ENCODE assay signal across 26 mouse cellular contexts in the genomic region with DNA sequence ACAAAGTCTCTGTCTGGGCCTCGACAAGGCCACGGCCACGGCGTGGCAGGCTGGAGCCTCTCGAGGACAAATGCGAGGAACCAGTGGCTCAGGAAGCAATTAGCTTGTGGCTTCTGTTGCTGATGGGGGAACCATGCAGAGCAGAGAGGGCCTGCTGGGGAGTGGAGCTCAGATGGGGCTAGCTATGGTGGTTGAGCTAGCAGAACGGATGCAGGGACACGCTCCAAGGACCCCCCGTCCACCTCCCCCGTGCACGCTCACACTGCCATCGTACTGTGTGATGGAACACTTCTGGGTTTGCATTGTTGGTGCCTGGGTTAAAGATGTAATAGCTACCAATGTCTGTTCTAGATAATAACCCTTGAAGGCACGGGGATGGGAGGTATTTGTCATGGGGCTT. TPM values are rescaled to one million over a fixed set of nuclear protein-coding genes. Genes with fewer than 3 reads are reported as not detected.
DNase-seq lines count a peak whose midpoint lies in the region; ATAC-seq and TF ChIP-seq lines count a peak whose summit lies in the region.
"Had no signal": no experiment of that assay in that cellular context is flagged by ENCODE, and none has a peak within 500 bp of the region (broad histone marks: within the 10 kb centered on the region; RNA-seq: fewer than 3 reads in every experiment).

No protein-coding gene starts in this region.

- H3K27me3 ChIP-seq in intestine, postnatal 0 days (replicated peaks; ENCODE audit: control insufficient read depth, insufficient read depth, low read length), result no peaks in the 10 kb centered on the region
- no peaks in the 10 kb centered on the region for H3K27me3 ChIP-seq in intestine, embryonic 15.5 days (replicated peaks)
- H3K27me3 ChIP-seq in kidney, embryonic 16.5 days (ENCODE audit: insufficient read depth, low read length), result peaks cover 4% of the 10 kb centered on the region; the same call in 1 of the 2 replicates
- no peaks in the 10 kb centered on the region for H3K27me3 ChIP-seq in midbrain, embryonic 10.5 days (ENCODE audit: low read depth, poor library complexity, severe bottlenecking)
- no peaks in the 10 kb centered on the region for H3K27me3 ChIP-seq in midbrain, embryonic 16.5 days (ENCODE audit: control insufficient read depth, insufficient read depth, low read depth, low read length)
- H3K27me3 ChIP-seq: embryonic facial prominence, embryonic 12.5 days; embryonic facial prominence, embryonic 15.5 days; hindbrain, embryonic 15.5 days had no signal

- peak overlapping the region; percentile 64 for H3K27ac ChIP-seq in intestine, postnatal 0 days (ENCODE audit: low read depth, low read length)
- H3K27ac ChIP-seq in intestine, embryonic 15.5 days, result no peak overlapping the region
- H3K27ac ChIP-seq in kidney, embryonic 16.5 days (ENCODE audit: low read length), result no peak overlapping the region
- H3K27ac ChIP-seq in midbrain, embryonic 10.5 days (replicated peaks), result 0 out of 2 replicates have a peak overlapping the region, but pooled peaks have one; percentile 28
- no peak overlapping the region for H3K27ac ChIP-seq in midbrain, embryonic 16.5 days (ENCODE audit: low read length)
- H3K27ac ChIP-seq: embryonic facial prominence, embryonic 12.5 days; embryonic facial prominence, embryonic 15.5 days; hindbrain, embryonic 12.5 days; hindbrain, embryonic 15.5 days had no signal

- H3K9me3 ChIP-seq in intestine, postnatal 0 days (ENCODE audit: control insufficient read depth), result no peaks in the 10 kb centered on the region
- no peaks in the 10 kb centered on the region for H3K9me3 ChIP-seq in intestine, embryonic 15.5 days
- no peaks in the 10 kb centered on the region for H3K9me3 ChIP-seq in kidney, embryonic 16.5 days (ENCODE audit: low read length)
- no peaks in the 10 kb centered on the region for H3K9me3 ChIP-seq in midbrain, embryonic 10.5 days (replicated peaks)
- no peaks in the 10 kb centered on the region for H3K9me3 ChIP-seq in midbrain, embryonic 16.5 days (replicated peaks; ENCODE audit: control insufficient read depth, low read length, poor library complexity, severe bottlenecking)
- H3K9me3 ChIP-seq: embryonic facial prominence, embryonic 12.5 days; embryonic facial prominence, embryonic 15.5 days; hindbrain, embryonic 12.5 days; hindbrain, embryonic 15.5 days had no signal

- peak; percentile 23 for TF ChIP-seq CTCF in intestine, postnatal 0 days (IDR thresholded peaks at IDR 0.05; ENCODE audit: low read depth)

- H3K9ac ChIP-seq in intestine, postnatal 0 days (ENCODE audit: low read depth, low read length), result no peak overlapping the region
- no peak overlapping the region for H3K9ac ChIP-seq in intestine, embryonic 15.5 days
- no peak overlapping the region for H3K9ac ChIP-seq in kidney, embryonic 16.5 days (replicated peaks; ENCODE audit: low read length)
- H3K9ac ChIP-seq in midbrain, embryonic 16.5 days (ENCODE audit: low read depth, low read length), result no peak overlapping the region
- H3K9ac ChIP-seq: embryonic facial prominence, embryonic 12.5 days; embryonic facial prominence, embryonic 15.5 days; forebrain, postnatal 0 days; hindbrain, embryonic 12.5 days; hindbrain, embryonic 15.5 days had no signal

- 0 out of 2 replicates have a peak, but pooled peaks cover 3% of the 10 kb centered on the region for H3K4me1 ChIP-seq in intestine, postnatal 0 days (replicated peaks; ENCODE audit: control insufficient read depth, insufficient read depth, low read length)
- H3K4me1 ChIP-seq in intestine, embryonic 15.5 days (replicated peaks), result peaks cover 6% of the 10 kb centered on the region; the same call in 1 of the 2 replicates
- H3K4me1 ChIP-seq in kidney, embryonic 16.5 days (ENCODE audit: insufficient read depth, low read length), result peaks cover 5% of the 10 kb centered on the region
- H3K4me1 ChIP-seq in midbrain, embryonic 10.5 days, result peaks cover 5% of the 10 kb centered on the region; the same call in 1 of the 2 replicates
- no peaks in the 10 kb centered on the region for H3K4me1 ChIP-seq in midbrain, embryonic 16.5 days (ENCODE audit: control insufficient read depth, insufficient read depth, low read length)
- H3K4me1 ChIP-seq: embryonic facial prominence, embryonic 12.5 days; embryonic facial prominence, embryonic 15.5 days; hindbrain, embryonic 15.5 days had no signal

- WGBS in intestine, postnatal 0 days, result 64% methylated on average over 13 of the region's 13 CpGs
- 78% methylated on average over 13 of the region's 13 CpGs for WGBS in intestine, embryonic 15.5 days
- 39% methylated on average over 13 of the region's 13 CpGs for WGBS in kidney, embryonic 16.5 days
- WGBS in midbrain, embryonic 10.5 days, result 90% methylated on average over 13 of the region's 13 CpGs
- WGBS in midbrain, embryonic 16.5 days, result 82% methylated on average over 13 of the region's 13 CpGs

- no peak overlapping the region for H3K4me2 ChIP-seq in intestine, postnatal 0 days (replicated peaks; ENCODE audit: low read depth)
- H3K4me2 ChIP-seq in intestine, embryonic 15.5 days (replicated peaks), result no peak overlapping the region
- no peak overlapping the region for H3K4me2 ChIP-seq in kidney, embryonic 16.5 days (replicated peaks; ENCODE audit: low read depth, low read length)
- H3K4me2 ChIP-seq in midbrain, embryonic 16.5 days (ENCODE audit: low read length), result no peak overlapping the region
- H3K4me2 ChIP-seq: embryonic facial prominence, embryonic 12.5 days; embryonic facial prominence, embryonic 15.5 days; heart, embryonic 11.5 days; hindbrain, embryonic 12.5 days; hindbrain, embryonic 15.5 days had no signal

- DNase-seq in kidney, postnatal 25 days, result no peak
- no peak for DNase-seq in midbrain, embryonic 10.5 days (ENCODE audit: low spot score)
- DNase-seq in neural tube, embryonic 10.5 days (ENCODE audit: extremely low spot score, low spot score), result no peak
- DNase-seq: B cell, adult 2 months; cerebellum, adult 11 months; cerebellum, adult 2 months; cerebellum, adult 9-11 months; cerebellum, postnatal 25 days; forebrain, postnatal 0 days; gastrocnemius, postnatal 14 days; heart, adult 11 months had no signal

- H3K4me3 ChIP-seq in intestine, postnatal 0 days (ENCODE audit: low read depth, low read length), result no peak overlapping the region
- no peak overlapping the region for H3K4me3 ChIP-seq in intestine, embryonic 15.5 days (replicated peaks)
- H3K4me3 ChIP-seq in kidney, embryonic 16.5 days (ENCODE audit: low read length), result no peak overlapping the region
- H3K4me3 ChIP-seq in midbrain, embryonic 10.5 days, result no peak overlapping the region
- H3K4me3 ChIP-seq in midbrain, embryonic 16.5 days (ENCODE audit: low read depth, low read length), result no peak overlapping the region
- H3K4me3 ChIP-seq: embryonic facial prominence, embryonic 12.5 days; embryonic facial prominence, embryonic 15.5 days; hindbrain, embryonic 12.5 days; hindbrain, embryonic 15.5 days had no signal

- 0 out of 2 replicates have a peak, but pooled peaks have one; percentile 10 for ATAC-seq in intestine, postnatal 0 days
- ATAC-seq in intestine, embryonic 15.5 days, result no peak
- ATAC-seq in kidney, embryonic 16.5 days (ENCODE audit: low FRiP score, low TSS enrichment), result peak; percentile 50; the same call in 1 of the 2 replicates
- ATAC-seq in midbrain, embryonic 16.5 days, result no peak
- ATAC-seq: forebrain, embryonic 14.5 days; forebrain, postnatal 0 days; Patski had no signal

- no peaks in the 10 kb centered on the region for H3K36me3 ChIP-seq in intestine, postnatal 0 days (ENCODE audit: control insufficient read depth, insufficient read depth)
- no peaks in the 10 kb centered on the region for H3K36me3 ChIP-seq in intestine, embryonic 15.5 days
- no peaks in the 10 kb centered on the region for H3K36me3 ChIP-seq in kidney, embryonic 16.5 days (ENCODE audit: insufficient read depth, low read length)
- H3K36me3 ChIP-seq in midbrain, embryonic 10.5 days, result no peaks in the 10 kb centered on the region
- no peaks in the 10 kb centered on the region for H3K36me3 ChIP-seq in midbrain, embryonic 16.5 days (ENCODE audit: control insufficient read depth, insufficient read depth, low read length)
- H3K36me3 ChIP-seq: embryonic facial prominence, embryonic 12.5 days; embryonic facial prominence, embryonic 15.5 days; G1E; hindbrain, embryonic 12.5 days; hindbrain, embryonic 15.5 days had no signal

RNA-seq across cellular contexts. Expression of a gene that starts 12.9 kb away (rescaled TPM):
- polyA plus RNA-seq in intestine, postnatal 0 days (2015; fragmentation: Nextera tagmentation; extraction: Ambion mirVana), result 0.82 and 1.0 TPM in 2 replicates
- polyA plus RNA-seq in intestine, embryonic 15.5 days (2015; fragmentation: Nextera tagmentation; extraction: Ambion mirVana), result 0.23 and 0.36 TPM in 2 replicates
- polyA plus RNA-seq in kidney, embryonic 16.5 days (2015; fragmentation: Nextera tagmentation; extraction: Ambion mirVana), result 0.07 and 0.10 TPM in 2 replicates
- polyA plus RNA-seq in midbrain, embryonic 10.5 days (2016; fragmentation: Nextera tagmentation; extraction: Ambion mirVana), result 0.07 and 0.11 TPM in 2 replicates
- 0.06 and 0.11 TPM in 2 replicates for polyA plus RNA-seq in midbrain, embryonic 16.5 days (2015; fragmentation: Nextera tagmentation; extraction: Ambion mirVana)
- polyA plus RNA-seq: cerebellum, adult 2 months; forebrain, embryonic 11.5 days; forebrain, embryonic 14.5 days; frontal cortex, adult 2 months; G1E; Patski had no signal

RNA-seq across cellular contexts. Expression of a gene that starts 20.6 kb away (rescaled TPM):
- 249 and 336 TPM in 2 replicates for polyA plus RNA-seq in intestine, postnatal 0 days (2015; fragmentation: Nextera tagmentation; extraction: Ambion mirVana)
- 7.0 and 8.4 TPM in 2 replicates for polyA plus RNA-seq in intestine, embryonic 15.5 days (2015; fragmentation: Nextera tagmentation; extraction: Ambion mirVana)
- polyA plus RNA-seq in kidney, embryonic 16.5 days (2015; fragmentation: Nextera tagmentation; extraction: Ambion mirVana), result 35.4 and 38.4 TPM in 2 replicates
- not detected in 2 replicates for polyA plus RNA-seq in midbrain, embryonic 10.5 days (2016; fragmentation: Nextera tagmentation; extraction: Ambion mirVana)
- not detected in 2 replicates for polyA plus RNA-seq in midbrain, embryonic 16.5 days (2015; fragmentation: Nextera tagmentation; extraction: Ambion mirVana)
- polyA plus RNA-seq: cerebellum, adult 2 months; embryonic facial prominence, embryonic 12.5 days; embryonic facial prominence, embryonic 15.5 days; forebrain, embryonic 11.5 days; forebrain, embryonic 14.5 days; forebrain, postnatal 0 days; G1E; heart, embryonic 11.5 days; heart, embryonic 14.5 days; hindbrain, embryonic 12.5 days; hindbrain, embryonic 15.5 days; Patski had no signal

Comparison
In these comparisons a context has a peak if more than half of its experiments do, and no peak if none do; other contexts are left out.
1. ATAC-seq: peak in intestine, postnatal 0 days (single experiment) and kidney, embryonic 16.5 days (single experiment); none in intestine, embryonic 15.5 days (single experiment) and midbrain, embryonic 16.5 days (single experiment).
2. H3K27ac ChIP-seq: peak in intestine, postnatal 0 days (single experiment) and midbrain, embryonic 10.5 days (single experiment); none in intestine, embryonic 15.5 days (single experiment), kidney, embryonic 16.5 days (single experiment) and midbrain, embryonic 16.5 days (single experiment).